Mouse (Mus musculus) spleen, postnatal 0 days (tissue): ENCODE measurements around the gene Snx5. TPM values are rescaled to one million over a fixed set of nuclear protein-coding genes. Genes with fewer than 3 reads are reported as not detected.

Experiments used
- polyA plus RNA-seq: library from polyadenylated mRNA; unstranded; fragments of >200 nt; fragmentation: Nextera tagmentation; extraction: Ambion mirVana; gene quantifications from 2 replicates; pipeline ENCODE4 v1.2.1, GENCODE M21; 2015

Snx5 gene
- 76.9 and 86.0 TPM in 2 replicates for polyA plus RNA-seq

GRCm38 (mm10) chr2:144270507-144271420 is at the start of gene Snx5, which contains the start of gene Mgme1:
Gene Snx5 (minus strand): TSS chr2:144270906.
Gene Mgme1 (plus strand): TSS chr2:144270663.

Other genes starting within 250 kb of the Snx5 start
- gene Banf2, start 237.8 kb downstream of the Snx5 start, polyA plus RNA-seq: not detected in 2 replicates
- gene Mgme1, start 243 bp downstream of the Snx5 start, polyA plus RNA-seq: 11.5 and 12.3 TPM in 2 replicates
- gene Ovol2, start 61.2 kb upstream of the Snx5 start, polyA plus RNA-seq: not detected in 2 replicates
- 19.0 and 21.0 TPM in 2 replicates for gene Kat14, start 98.1 kb upstream of the Snx5 start, polyA plus RNA-seq
- gene Pet117, start 98.1 kb upstream of the Snx5 start, polyA plus RNA-seq: 2.4 and 2.5 TPM in 2 replicates